Mouse (Mus musculus) stomach, embryonic 16.5 days (tissue): ENCODE data around the gene Pknox2. TPM values are rescaled to one million over a fixed set of nuclear protein-coding genes. Genes with fewer than 3 reads are reported as not detected.

Experiments used
- ATAC-seq: fragments of 200-750 bp; cut with Nextera tagmentation; 2 replicates; pipeline ENCODE4 v1.8.0; 2017; ENCODE audit warnings: moderate number of reproducible peaks, moderate TSS enrichment; ENCODE audit not compliant: insufficient read depth, low FRiP score
- H3K27ac ChIP-seq: fragments of 300-500 bp; sonication (generic); 2 replicates; pipeline ENCODE4 v1.5.1; 2014; ENCODE audit warnings: low read length
- H3K27me3 ChIP-seq: fragments of 300-500 bp; sonication (generic); 2 replicates; pipeline ENCODE4 v1.6.1; 2014; ENCODE audit warnings: low read length, control low read depth, mixed read lengths; ENCODE audit not compliant: control insufficient read depth, insufficient read depth
- H3K36me3 ChIP-seq: fragments of 300-500 bp; sonication (generic); 2 replicates; pipeline ENCODE4 v1.6.1; 2014; ENCODE audit warnings: low read length; ENCODE audit not compliant: control insufficient read depth, insufficient read depth
- H3K4me1 ChIP-seq: fragments of 300-500 bp; sonication (generic); 2 replicates; pipeline ENCODE4 v1.6.1; 2014; ENCODE audit warnings: low read length, control low read depth, mixed read lengths; ENCODE audit not compliant: control insufficient read depth, insufficient read depth
- H3K4me2 ChIP-seq: fragments of 300-500 bp; sonication (generic); 2 replicates; pipeline ENCODE4 v1.6.1; 2014; ENCODE audit warnings: low read depth, low read length, mixed read lengths
- H3K4me3 ChIP-seq: fragments of 300-500 bp; sonication (generic); replicated peaks from 2 replicates; pipeline ENCODE4 v1.5.1; 2014; ENCODE audit warnings: mild to moderate bottlenecking, low read length
- H3K9ac ChIP-seq: fragments of 300-500 bp; sonication (generic); 2 replicates; pipeline ENCODE4 v1.6.1; 2014; ENCODE audit warnings: low read length
- H3K9me3 ChIP-seq: fragments of 300-500 bp; sonication (generic); replicated peaks from 2 replicates; pipeline ENCODE4 v1.6.1; 2016; ENCODE audit warnings: low read length, control low read depth; ENCODE audit not compliant: control insufficient read depth
- WGBS: fragments of 180-500 bp; shearing (Covaris S2); extraction: QIAGEN DNeasy Blood & Tissue Kit; methylation state at CpG from one replicate; pipeline ENCODE4 v1.1.7; 2014; 5-methylcytosine and 5-hydroxymethylcytosine counted together
- polyA plus RNA-seq: library from polyadenylated mRNA; unstranded; fragments of >200 nt; fragmentation: Nextera tagmentation; extraction: Ambion mirVana; gene quantifications from 2 replicates; pipeline ENCODE4 v1.2.1, GENCODE M21; 2015

The Pknox2 gene
- polyA plus RNA-seq, 1 experiment from 2014 or later = 10.2 TPM

DNA sequence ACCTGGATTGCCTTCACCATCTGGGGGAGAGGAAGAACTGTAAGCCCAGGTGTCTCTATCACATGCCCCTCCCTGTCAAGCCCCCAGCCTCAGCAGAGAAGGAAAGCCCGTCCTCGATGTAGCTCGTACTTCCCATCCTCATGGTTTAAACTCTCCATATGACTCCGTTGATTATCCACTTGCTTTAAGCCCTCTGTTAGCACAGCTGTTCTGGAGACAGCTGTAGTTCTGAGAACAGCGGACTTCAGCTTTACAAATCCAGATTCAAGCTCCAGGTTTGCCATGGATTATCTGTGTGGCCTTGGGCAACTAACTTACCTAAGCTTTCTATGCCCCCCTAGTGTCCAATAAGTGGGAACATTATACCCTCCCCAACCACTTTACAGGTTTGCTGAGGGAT lies 223.5 kb downstream of the Pknox2 start:
- WGBS = 82% methylated on average over 5 of the region's 5 CpGs
- ATAC-seq = no peak
- Histone ChIP-seq H3K4me2 (no peak overlapping the region), H3K4me3 (no peak overlapping the region), H3K27me3 (no peaks in the 10 kb centered on the region), H3K36me3 (no peaks in the 10 kb centered on the region), H3K27ac (no peak overlapping the region), H3K4me1 (no peaks in the 10 kb centered on the region), H3K9ac (no peak overlapping the region), H3K9me3 (no peaks in the 10 kb centered on the region)

DNA sequence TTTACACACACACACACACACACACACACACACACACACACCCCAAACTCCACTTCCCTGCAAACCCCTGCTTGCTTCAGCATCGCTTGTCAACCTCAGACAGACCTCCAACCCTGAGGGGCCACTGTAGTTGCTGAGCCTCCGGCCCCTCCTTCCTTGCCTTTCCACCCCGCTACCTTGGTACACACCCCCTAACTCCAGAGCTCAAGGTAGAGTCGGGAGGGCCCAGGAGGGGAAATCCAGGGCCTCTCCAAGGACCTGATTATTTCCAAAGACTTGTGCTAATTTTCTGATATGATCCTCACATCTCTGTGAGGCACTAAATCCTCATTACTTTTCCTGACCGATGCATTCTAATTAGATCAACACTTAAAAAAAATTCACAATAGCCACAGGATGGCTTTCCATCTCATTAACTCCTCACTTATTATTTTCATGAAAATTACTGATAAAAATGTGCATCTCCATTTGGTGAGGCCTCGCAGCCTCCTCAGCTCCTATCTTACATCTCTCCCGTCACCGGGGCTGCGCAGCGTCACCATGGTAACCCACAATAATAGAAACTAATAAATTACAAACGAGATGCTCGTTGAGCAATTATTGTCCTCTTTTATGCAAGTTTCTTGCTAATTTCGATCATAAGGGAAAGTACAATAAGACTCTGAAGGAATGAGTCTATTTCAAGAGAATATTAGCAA lies 225.3 kb downstream of the Pknox2 start:
- H3K4me3 ChIP-seq = no peak overlapping the region
- no peaks in the 10 kb centered on the region for H3K9me3 ChIP-seq
- H3K36me3 ChIP-seq = no peaks in the 10 kb centered on the region
- no peak overlapping the region for H3K4me2 ChIP-seq
- 74% methylated on average over 13 of the region's 13 CpGs for WGBS
- peaks cover under 1% of the 10 kb centered on the region; the same call in 1 of the 2 replicates for H3K4me1 ChIP-seq
- H3K27me3 ChIP-seq = no peaks in the 10 kb centered on the region
- no peak overlapping the region for H3K27ac ChIP-seq
- H3K9ac ChIP-seq = no peak overlapping the region
- ATAC-seq = no peak

DNA sequence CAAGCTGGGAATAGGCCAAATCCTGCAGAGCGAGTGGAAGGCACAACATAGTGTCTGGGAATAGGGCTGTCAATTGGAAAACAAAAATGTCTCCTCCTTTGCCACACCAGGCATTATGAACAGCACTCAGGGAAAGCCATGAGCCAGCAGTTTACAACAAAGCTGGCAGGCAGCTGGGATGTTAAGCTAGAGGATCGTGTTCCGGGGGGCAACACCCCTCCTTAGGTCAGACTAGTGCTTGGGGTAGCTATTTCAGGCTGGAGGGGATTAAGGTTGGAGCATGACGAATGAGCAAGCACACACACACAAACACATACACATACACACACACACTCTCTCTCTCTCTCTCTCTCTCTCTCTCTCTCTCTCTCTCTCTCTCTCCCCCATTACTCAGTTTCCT lies 227.7 kb downstream of the Pknox2 start:
- no peak overlapping the region for H3K9ac ChIP-seq
- H3K27ac ChIP-seq = no peak overlapping the region
- WGBS = 40% methylated on average over 4 of the region's 4 CpGs
- H3K9me3 ChIP-seq = no peaks in the 10 kb centered on the region
- no peaks in the 10 kb centered on the region for H3K27me3 ChIP-seq
- no peak for ATAC-seq
- peaks cover 6% of the 10 kb centered on the region; the same call in 1 of the 2 replicates for H3K4me1 ChIP-seq
- no peaks in the 10 kb centered on the region for H3K36me3 ChIP-seq
- no peak overlapping the region for H3K4me3 ChIP-seq
- H3K4me2 ChIP-seq = no peak overlapping the region

DNA sequence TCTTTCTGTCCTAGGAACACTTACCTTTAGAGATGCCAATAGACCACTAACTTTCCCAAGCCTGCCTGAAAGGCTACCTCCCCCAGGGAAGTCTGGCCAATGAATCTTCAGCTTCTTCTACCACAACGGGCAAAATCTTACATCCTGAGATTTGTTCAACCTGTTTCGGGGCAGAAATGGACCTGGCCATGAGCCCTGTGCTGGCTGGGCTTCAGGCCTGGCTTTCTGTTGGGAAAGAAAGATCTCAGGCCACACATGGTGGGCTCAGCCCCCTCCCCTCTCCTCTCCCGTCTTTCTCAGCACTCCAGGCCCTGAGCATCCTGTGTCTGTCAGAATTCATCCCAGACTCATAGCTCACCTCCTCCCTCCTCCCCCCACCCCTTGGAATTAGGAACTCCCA lies 228.6 kb downstream of the Pknox2 start:
- no peaks in the 10 kb centered on the region for H3K27me3 ChIP-seq
- 43% methylated on average over 3 of the region's 3 CpGs for WGBS

DNA sequence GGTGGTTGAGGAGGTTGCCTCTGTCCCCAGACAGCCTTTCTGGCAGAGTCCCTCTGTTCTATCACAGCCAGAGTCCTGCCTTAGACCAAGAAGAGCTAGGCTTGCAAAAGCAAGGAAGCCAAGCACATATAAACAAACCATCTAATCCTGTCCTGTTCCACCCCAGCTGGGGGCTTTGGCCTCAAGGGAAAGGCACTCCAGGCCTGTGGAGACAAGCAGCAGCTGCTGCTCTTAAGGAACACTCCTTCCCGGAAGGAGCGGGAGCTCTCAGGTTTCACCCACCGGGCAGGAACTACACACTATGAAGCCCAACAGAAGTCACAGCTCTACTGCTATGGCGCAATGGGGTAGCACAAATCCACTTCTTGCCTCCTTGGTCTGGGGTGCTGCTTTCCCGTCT lies 230.3 kb downstream of the Pknox2 start:
- Histone ChIP-seq H3K4me2 (peak overlapping the region; percentile 14), H3K27me3 (no peaks in the 10 kb centered on the region), H3K36me3 (no peaks in the 10 kb centered on the region), H3K9ac (no peak overlapping the region), H3K4me1 (peaks cover 6% of the 10 kb centered on the region; the same call in 1 of the 2 replicates), H3K4me3 (no peak overlapping the region), H3K9me3 (no peaks in the 10 kb centered on the region), H3K27ac (peak overlapping the region; percentile 63)
- ATAC-seq = peak; percentile 81
- 26% methylated on average over 5 of the region's 5 CpGs for WGBS

More for the DNA sequence above, 228.6 kb downstream of the Pknox2 start:
- H3K4me2 ChIP-seq = no peak overlapping the region
- H3K9me3 ChIP-seq = no peaks in the 10 kb centered on the region
- no peak for ATAC-seq
- no peak overlapping the region for H3K27ac ChIP-seq
- no peaks in the 10 kb centered on the region for H3K36me3 ChIP-seq
- no peak overlapping the region for H3K4me3 ChIP-seq
- H3K9ac ChIP-seq = no peak overlapping the region
- peaks cover 6% of the 10 kb centered on the region; the same call in 1 of the 2 replicates for H3K4me1 ChIP-seq

DNA sequence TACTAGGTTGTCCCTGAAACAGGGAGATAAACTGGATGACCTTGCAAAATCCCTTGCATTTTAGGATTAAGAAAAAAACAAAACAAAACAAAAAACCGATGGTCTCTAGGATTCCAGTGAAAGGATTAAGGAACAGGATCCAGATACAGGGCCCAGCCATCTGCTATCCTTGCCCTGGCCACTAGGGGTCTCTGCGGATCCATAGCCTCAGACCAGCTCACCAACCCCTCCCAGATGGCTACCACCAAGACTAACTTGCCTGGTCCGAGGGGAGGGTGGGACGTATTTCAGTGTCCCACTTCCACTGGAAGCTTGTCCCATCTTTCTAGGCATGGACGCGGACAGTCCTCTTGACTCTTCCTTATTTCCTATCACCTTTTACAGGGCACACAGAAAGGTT lies 230.8 kb downstream of the Pknox2 start:
- Histone ChIP-seq H3K4me3 (no peak overlapping the region), H3K9me3 (no peaks in the 10 kb centered on the region), H3K4me2 (peak overlapping the region; percentile 14), H3K27ac (peak overlapping the region; percentile 56; the same call in 1 of the 2 replicates), H3K4me1 (peaks cover 6% of the 10 kb centered on the region; the same call in 1 of the 2 replicates), H3K9ac (no peak overlapping the region), H3K36me3 (no peaks in the 10 kb centered on the region), H3K27me3 (no peaks in the 10 kb centered on the region)
- 3% methylated on average over 6 of the region's 6 CpGs for WGBS
- ATAC-seq = peak; percentile 34; the same call in 1 of the 2 replicates

DNA sequence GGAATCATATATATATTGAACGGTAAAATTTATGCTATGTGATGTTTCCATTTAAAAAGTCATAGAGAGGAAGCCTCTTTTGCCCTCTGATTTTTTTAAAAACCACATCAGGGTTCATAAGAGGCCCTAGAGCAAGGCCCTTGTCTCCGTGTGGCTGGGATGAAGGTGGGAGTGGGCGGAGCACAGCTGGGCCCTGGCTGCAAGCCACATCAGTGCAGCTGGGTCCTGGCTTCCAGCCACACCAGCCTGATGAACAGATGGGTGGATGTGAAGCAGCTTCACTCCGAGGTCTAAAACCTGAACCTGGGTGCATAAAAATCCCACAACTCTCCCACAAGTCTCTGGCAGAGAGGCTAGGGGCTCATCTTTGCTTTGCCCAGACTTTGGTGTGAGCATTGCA lies 241.8 kb downstream of the Pknox2 start:
- Histone ChIP-seq H3K9me3 (no peaks in the 10 kb centered on the region), H3K4me3 (no peak overlapping the region), H3K27me3 (no peaks in the 10 kb centered on the region), H3K4me1 (0 out of 2 replicates have a peak, but pooled peaks cover 3% of the 10 kb centered on the region), H3K4me2 (no peak overlapping the region), H3K36me3 (no peaks in the 10 kb centered on the region), H3K27ac (no peak overlapping the region), H3K9ac (no peak overlapping the region)
- ATAC-seq = no peak
- WGBS = 56% methylated on average over 4 of the region's 4 CpGs

DNA sequence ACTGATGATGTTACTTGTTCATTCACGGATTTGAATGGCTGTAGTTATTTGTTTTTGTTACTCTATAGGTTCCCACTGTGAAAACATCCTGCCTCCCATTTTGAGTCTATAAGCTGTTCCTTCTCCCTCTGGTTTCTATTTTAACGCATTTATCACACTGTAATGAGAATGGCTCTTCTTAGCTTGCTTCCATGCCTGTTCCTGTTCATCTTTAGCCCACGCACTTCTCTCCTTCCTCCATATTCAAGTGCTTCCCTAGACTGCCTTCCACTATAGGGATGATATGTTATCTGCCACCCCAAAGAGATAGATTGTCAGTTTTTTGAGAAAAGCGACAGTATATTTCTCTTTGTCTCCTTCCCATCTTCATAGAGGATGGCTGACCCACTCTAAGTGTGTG lies 246.7 kb downstream of the Pknox2 start:
- no peaks in the 10 kb centered on the region for H3K9me3 ChIP-seq
- 0 out of 2 replicates have a peak, but pooled peaks cover 1% of the 10 kb centered on the region for H3K4me1 ChIP-seq
- no peak for ATAC-seq
- no peak overlapping the region for H3K4me3 ChIP-seq
- 87% methylated on average over 4 of the region's 4 CpGs for WGBS
- no peak overlapping the region for H3K9ac ChIP-seq
- no peak overlapping the region for H3K4me2 ChIP-seq
- H3K27me3 ChIP-seq = no peaks in the 10 kb centered on the region
- no peak overlapping the region for H3K27ac ChIP-seq
- no peaks in the 10 kb centered on the region for H3K36me3 ChIP-seq

DNA sequence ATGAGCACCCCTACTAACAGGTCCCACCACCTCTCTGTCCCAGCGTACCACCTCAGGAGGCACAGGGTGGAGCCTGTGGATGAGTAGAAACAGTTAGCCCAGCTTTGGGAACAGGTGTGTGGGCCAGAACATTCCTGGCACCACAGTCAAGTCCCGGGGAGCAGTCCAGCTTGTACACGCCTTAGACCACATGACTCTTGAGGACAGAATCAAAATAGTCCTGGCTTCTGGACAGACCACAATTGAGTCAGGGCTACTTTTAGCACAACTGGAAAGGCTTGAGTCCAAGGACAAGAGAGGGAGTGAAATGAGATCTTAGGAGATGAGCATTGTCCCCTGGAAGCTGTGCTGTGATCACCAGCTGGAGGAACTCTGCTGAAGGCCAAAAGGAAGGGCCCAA lies 248.6 kb downstream of the Pknox2 start:
- Histone ChIP-seq H3K36me3 (no peaks in the 10 kb centered on the region), H3K4me2 (no peak overlapping the region), H3K4me3 (no peak overlapping the region), H3K9ac (no peak overlapping the region), H3K27ac (no peak overlapping the region), H3K27me3 (no peaks in the 10 kb centered on the region), H3K4me1 (no peaks in the 10 kb centered on the region), H3K9me3 (no peaks in the 10 kb centered on the region)
- WGBS = 81% methylated on average over 3 of the region's 3 CpGs
- ATAC-seq = no peak
